Mouse (Mus musculus) heart, adult 9 months (tissue): ENCODE data around the gene Gins3.
"Not testable (repeated sequence)": the region's sequence is repeated elsewhere in the genome, so short reads cannot be mapped to it uniquely, and the experiment has no call there.

Experiments
- DNase-seq, 2 experiments: peaks; one replicate each; pipeline ENCODE4 v3.0.0; 2022; ENCODE audit warnings: low spot score in 2 of 2

Gins3 gene

DNA sequence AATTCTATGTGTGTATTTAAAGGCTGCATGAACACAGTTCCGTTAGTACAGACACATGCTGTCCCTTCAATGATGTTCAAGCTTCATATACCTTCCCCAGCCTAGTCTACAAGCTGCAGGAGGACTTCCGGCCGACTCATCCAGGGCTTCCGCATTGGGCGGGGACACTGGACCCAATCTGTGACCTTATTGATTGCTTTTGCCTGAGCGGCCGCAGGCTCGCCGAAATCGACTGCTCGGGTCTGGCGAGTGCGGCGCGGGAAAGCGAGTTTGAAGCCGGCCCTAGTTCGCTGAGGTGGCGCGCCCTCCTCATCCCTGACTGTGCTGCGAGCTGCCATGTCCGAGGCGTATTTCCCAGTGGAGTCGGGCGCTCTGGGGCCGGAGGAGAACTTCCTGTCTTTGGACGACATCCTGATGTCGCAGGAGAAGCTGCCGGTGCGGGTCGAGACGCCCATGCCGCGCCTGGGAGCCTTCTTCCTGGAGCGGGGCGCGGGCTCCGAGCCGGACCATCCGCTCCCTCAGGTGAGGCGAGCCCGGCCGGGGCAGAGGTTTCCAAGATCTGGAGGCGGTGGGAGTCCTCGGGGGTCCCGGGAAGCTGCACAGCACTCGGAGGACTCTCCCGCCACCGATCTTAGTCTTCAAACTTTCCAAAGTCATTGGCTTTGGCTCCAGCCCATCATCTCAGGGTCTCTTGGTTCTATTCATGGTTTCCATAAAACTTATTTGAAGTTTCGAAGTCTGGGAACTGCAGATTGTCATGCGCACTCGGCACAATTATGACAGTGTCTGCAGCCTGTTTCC lies at the start of gene Gins3:
TSS of gene Gins3 (plus strand) at position 192 of the 801 bp plus-strand sequence.
- peak; percentile 84 to 93 for DNase-seq

DNA sequence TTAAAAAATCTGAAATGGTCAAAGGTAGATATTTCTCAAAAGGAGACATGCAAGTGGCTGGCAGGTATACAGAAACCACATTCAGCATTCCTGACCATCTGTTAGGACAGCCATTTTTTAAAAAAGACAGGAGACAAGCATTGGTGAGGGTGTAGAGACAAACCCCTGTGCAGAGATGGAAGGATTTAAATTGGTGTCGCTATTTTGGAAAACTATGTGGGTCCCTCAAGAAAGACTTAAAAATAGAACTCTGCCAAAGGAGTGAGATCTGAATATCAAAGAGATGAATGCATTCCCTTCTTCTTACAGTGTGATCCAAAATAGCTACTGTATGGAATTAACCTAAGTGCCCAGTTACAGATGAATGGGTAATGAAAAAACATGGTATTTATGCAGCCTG lies 45.9 kb upstream of the Gins3 start:
- DNase-seq = no peak

DNA sequence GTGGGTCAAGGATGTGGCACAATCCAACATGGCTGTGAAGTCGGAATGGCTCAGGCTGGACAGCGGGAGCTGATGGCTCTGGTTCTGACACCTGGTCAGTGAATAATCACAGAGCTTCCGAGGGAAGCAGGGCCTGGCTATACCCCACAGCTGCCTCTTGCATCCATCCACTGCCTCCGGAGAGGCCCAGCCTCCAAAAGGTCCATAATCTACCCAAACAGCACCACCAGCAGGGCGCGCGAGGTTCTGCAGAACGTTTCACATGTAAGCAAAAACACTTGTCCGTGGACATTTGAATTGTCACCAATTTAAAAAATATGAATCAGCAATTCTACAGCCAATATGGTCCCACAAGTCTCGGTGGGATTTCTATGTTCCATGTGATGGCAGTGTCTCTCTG lies 44.0 kb upstream of the Gins3 start:
- no peak for DNase-seq

DNA sequence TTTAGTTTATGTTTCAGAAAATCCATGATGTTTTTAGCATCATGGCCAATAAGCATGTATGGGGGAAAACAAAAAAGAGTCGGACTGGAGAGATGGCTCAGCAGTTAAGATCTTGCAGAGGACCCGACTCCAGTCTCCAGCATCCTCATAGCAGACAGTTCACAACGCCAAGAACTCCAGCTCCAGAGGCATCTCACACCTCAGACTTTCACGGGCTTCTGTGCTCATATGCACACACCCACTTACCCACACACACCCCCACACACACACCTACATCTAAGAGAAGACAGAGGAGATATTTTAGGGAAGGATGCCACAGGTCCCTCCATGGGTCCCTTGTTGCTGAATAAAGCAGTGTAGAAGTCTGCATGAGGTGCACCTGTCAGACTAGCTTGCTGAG lies 42.7 kb upstream of the Gins3 start:
- no peak for DNase-seq

DNA sequence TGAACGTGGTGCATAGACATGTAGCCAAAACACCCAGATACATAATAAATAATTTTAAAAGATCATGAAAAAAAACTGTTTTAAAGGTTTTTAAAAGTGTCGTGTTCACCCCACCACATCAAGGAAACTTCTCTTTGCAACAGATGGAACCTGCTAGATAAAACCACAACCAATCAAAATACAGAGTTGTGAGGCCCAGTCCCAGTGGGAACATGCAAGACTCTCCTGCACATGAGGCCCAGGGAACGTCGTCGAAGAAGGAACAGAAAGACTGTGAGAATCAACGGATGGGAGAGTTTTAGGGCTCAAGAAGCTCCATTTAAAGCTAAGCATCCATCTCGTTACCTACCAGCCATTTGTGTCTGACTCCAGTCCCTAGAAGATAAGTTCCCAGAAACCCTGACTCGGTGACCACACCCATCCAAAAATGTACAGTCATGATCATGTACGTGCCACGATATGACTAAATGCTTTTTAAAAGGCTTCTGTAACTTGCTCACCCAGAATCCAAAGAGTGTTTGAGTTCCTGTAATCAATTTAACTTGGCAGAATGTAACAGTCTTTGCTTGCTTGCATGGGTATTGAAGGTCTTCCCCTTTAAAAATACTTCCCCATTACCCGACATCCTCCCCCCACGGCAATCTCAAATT lies 41.0 kb upstream of the Gins3 start:
- DNase-seq = no peak

DNA sequence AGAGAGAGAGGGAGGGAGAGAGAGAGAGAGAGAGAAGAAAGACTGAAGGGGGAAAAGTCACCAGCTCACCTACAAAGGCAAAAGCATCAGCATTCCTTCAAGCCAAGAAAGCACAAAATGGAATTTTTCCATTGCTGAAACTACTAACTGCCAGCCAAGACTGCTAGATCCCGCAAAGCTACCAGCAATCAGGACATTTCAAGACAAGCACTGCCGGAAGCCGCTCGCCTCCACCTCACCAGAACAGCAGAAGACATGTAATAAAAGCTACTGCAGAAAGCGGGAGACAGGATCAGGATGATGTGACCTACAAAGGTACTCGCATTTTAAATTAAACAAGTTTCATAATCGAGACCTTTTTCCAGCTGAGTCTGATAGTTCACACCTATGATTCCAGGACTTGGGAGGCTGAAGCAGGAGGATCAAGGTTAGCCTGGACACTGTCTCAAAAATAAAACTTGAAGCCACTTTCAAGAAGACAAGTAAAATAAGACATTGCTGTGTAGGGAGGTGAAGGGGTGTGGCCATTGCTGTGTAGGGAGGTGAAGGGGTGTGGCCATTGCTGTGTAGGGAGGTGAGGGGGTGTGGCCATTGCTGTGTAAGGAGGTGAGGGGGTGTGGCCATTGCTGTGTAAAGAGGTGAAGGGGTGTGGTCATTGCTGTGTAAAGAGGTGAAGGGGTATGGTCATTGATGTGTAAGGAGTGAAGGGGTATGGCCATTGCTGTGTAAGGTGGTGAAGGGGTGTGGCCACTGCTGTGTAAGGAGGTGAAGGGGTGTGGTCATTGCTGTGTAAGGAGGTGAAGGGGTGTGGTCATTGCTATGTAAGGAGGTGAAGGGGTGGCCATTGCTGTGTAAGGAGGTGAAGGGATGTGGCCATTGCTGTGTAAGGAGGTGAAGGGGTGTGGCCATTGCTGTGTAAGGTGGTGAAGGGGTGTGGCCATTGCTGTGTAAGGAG lies 39.5 kb upstream of the Gins3 start:
- no peak for DNase-seq

DNA sequence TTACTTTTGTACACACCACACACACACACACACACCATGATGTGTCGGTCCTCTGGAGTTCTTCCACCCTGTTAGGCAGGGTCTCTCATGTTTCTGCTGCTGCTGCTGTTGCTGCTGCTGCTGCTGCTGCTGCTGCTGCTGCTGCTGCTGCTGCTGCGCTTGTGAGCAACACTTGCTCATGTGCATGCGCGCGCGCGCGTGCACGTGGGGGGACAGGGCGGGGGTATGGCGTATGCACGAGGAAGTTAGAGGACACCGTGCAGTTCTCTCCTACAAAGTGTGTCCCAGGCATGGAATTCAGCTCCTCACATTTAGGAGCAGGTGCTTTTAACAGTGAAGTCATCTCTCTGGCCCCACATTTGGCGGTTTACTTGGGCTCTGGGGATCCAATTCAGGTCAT lies 38.1 kb upstream of the Gins3 start:
- no peak for DNase-seq

DNA sequence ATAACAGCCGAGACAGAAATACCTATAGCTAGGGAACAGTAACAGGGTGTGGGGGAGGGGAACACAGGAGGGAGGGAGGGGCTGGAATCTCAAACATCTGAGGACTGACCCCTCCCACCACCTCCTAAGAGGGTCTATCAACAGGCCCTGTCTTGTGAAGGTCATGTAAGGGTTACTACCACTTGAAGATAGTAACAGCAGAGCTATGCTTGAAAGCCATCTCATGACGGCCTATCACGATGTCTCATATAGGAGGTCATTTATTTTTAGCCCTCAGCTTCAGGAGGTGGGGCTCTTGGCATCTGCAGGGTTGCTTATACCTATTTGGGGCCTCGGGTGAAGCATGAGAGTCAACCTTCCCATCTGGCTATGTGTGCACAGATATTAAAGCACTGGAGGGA lies 36.4 kb upstream of the Gins3 start:
- DNase-seq = peak; percentile 59 to 72

DNA sequence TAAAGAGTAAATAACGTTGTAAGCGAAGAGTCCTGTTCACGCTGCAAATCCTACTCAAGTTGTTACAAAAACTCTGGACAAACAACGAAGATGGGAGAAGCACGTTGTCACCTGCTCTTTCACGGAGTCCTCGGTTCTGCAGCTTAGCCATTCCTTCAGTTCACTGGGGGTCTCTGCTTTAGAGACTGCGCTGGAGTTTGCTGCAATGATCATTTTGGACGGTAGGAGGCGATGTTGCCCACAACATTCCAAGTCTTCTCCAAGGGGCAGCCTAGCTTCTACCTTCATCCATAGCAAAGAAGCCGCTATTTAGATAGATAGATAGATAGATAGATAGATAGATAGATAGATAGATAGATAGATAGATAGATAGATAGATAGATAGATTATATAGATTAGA lies 33.4 kb upstream of the Gins3 start:
- no peak for DNase-seq

DNA sequence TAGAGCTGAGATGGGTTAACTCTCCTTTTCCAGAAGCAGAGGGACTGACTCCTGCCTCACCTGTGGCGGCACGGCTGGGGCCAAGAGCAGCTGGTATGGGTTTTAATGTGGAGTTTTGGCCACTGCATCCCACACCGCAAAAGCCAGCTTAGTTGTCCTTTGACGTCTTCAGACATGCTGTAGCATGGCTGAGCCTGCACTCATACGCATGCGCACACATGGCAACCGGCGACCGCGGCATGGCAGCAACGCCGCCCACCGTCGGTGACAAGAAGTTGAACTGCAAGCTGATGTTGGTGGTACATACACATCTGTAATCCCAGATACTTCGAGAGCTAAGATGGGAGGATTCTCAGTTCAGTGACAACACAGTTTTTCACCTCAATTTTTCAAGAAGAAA lies 31.9 kb upstream of the Gins3 start:
- no peak for DNase-seq

DNA sequence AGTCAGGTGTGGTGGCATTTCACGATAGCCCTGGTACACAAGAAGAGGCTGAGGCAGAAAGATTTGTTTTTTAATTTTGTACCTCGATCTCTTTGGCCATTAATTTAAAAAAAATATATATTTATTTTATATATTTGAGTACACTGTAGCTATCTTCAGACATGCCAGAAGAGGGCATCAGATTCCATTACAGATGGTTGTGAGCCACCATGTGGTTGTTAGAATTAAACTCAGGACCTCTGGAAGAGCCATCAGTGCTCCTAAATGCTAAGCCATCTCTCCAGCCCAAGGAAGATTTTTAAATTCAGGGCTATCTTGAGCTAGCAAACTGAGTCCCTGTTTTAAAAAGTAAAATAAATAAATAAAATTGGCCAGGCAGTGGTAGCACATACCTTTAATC lies 31.1 kb upstream of the Gins3 start:
- no peak for DNase-seq

DNA sequence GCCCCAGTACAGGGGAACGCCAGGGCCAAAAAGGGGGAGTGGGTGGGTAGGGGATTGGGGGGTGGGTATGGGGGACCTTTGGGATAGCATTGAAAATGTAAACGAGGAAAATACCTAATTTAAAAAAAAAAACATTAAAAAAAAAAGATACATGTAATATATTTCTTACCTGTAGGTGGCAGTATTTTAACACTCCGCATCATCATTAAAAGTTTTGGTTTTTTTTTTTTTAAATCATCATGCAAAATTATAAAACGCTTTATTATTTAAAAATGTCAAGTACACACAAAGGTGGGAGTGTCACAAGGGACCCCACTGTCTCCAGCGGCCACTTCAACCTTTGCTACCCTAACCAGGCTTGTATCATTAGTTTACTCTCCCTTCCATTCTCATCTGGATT lies 26.7 kb upstream of the Gins3 start:
- DNase-seq = not testable (repeated sequence)

DNA sequence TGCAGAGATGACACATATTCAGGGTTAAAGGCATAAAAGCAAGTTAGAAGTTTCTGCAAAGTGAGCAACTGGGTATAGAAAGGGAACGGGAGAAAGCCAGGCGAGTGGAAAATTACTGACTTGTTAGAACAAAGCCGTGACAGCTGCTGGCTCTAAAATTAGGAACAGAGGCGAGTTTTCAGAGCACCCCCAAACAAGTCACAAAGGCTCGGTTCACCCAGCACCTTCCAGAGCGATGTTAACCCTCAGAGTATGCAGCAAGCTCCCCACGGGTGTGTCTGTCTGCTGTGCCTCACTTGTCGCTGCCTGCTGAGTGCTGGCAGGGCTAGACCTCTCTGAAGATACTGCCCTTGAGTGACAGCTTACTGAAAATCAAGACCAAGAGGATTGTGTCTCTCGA lies 26.0 kb upstream of the Gins3 start:
- DNase-seq = no peak

DNA sequence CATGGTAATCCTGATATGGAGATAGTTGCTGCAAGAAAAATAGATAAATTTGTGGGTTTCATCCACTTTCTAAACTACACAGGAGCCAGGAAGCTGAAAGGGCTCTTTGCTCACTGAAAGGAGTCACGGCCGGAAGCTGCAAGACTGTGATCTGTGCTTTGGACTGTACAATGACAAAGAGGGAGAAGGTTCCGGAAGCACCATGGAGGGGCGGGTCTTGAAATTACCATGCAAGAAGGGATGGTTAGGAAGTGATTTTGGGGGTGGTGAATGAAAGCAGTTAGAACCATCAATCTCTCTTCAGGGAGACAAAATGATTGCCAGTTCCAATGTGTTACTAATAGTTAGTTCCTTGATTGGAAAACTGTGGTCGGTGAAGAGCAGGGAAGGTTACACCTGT lies 23.8 kb upstream of the Gins3 start:
- DNase-seq = no peak

DNA sequence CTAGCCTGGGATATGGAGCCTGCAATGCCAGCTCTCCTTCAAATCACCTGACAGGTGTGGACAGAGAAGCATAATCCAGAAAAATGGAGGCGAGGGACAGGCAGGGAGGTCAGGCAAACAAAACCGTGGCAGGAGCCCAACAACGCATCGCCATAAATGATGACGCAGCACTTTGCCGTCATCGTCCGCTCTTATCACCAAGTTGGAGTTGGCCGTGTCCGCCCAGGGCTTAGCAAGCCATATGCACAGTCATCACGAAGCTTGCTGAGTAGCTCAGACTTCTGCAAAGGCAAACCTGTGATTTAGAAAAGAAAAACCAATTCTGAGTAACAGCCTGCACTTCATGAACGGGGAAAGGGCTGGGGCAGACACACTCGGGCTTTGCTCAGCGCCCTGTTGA lies 22.5 kb upstream of the Gins3 start:
- DNase-seq = no peak

DNA sequence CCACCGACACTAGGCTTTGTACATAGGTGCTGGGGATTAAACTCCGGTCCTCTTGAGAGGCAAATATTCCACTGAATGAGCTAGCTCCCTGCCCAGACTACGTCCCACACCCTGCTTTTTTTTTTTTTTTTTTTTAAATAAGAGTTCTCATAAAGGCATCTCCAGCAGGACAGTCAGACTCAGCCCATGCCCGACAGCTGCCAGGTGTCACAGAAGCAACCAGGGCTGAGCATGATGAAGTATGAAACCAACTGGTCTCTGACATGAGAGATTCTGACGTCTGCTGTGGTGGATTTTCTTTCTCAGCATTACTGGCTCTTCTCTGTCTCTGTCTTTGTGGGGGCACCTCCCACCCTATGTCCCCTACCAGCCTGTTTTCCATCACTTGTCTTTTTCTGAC lies 21.5 kb upstream of the Gins3 start:
- DNase-seq = no peak

DNA sequence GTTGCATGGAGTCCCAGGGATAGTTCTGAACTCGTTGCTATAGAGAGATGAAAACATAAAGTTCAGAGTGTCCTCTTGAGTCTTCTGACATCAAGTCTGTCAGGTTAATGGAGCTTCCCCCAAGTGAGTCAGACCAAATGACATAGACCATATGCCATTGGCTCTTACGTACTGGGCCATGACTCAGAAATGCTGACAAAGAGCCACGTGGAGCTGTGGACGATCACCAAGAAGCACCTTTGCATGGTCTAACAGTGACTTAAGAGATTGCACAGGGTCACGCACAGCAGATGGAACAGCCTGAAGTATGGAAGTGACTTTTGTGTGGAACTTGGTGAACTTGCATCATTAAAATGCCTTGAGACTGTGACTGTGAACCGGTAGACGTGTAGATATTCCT lies 16.9 kb upstream of the Gins3 start:
- no peak for DNase-seq

DNA sequence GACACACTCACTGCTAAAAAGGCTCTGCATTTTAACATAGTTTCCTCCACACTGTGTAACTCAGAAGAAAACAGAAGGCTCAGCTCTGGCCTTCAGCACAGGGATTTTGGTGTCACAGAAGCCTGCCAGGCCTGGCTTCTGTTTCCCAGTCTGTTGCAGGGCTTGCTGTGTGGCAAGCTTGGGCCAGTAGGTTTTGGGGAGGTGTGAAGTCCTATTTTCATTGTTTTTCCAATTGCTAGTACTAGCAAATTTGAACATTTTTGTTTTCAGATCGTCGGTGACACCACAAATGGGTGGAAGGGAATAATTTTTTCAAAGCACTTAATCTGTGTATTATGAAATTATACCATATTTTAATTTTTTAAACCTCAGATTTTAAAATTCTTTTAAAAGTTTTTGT lies 13.2 kb upstream of the Gins3 start:
- no peak for DNase-seq

DNA sequence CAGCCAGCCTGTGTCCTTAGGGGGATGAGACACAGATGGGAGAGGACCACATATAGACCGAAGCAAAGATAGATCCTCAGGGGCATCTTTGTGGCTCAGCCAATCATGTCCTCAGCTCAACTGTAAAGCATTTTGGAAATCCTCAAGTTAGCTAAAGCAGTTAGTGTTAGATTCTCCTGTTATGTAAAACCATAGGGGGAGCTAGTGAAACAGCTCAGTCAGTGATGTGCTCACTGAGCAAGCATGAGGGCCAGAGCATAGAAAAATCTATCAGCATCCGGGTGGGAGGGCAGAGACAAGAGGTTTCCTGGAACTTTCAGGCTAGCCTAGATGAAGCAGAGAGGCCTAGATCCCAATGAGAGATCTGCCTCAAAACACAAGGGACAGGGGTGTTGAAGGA lies 8.4 kb upstream of the Gins3 start:
- DNase-seq = no peak

DNA sequence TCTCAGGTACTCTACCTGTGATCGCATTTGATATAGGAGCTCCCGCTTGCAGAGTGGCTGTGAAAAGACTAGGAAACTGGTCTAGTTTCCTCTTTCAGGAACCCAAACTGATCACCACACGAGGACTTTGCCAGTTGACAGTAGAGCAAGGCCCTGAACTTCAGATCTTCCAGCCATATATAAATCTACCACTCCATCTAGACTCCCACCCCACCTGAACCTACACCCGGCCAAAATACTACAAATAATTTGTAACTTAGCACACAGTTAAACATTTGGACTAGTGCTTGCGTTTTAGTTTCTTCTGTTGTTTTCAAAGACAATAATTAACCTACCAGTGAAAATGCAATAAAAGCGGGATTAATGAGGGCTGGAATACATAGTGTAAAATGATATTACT lies 413 bp upstream of the Gins3 start:
- DNase-seq = no peak

DNA sequence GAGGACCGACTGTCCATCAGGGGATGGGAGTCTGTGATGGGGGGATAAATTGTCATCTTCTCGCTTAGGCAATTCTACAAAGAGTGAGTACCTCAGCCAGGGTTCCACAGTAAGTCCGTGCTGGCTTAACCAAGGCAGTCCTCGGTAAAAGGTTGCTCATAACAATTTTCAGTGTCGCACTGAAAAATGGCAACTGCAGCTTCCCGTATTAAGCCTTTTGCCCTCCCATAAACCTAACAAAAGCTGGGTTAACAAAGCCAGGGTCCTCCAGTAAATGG lies 749 bp downstream of the Gins3 start:
- no peak for DNase-seq

DNA sequence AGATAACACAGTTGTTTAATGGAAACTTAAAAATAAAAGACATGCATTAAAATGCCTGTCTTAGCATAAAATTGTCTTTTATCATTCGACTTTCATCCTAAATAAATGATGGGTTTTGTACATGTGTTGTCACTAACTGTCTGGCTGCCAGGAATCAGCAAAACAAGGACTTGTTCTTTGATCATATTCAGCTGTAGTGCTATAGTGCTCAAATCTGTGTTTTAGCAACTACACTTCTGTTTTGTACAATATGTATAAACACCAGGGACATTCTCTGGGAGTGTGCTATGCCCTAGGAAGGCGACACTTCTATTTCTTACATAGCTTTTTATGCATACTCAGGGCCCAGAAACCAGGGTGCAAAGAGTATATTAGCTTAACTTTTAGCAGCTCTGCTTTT lies 11.7 kb downstream of the Gins3 start:
- DNase-seq = no peak

DNA sequence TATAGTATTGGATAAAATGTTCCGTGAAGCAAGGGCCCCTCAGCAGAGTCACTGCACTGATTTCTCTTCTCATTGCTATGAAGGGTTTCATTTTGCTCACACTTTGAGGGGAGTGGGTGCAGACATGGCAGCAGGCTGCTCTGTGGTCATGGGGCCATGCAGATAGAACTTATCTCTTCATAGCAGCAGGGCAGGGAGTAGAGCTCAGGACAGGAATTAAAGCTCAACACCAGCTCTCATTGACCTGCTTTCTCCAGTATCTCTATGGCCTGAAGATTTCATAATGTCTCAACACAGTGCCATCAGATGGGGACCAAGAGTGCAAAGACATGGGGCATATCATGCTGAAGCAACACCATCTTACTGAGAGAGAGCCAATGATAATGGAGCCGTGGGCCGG lies 15.0 kb downstream of the Gins3 start:
- no peak for DNase-seq
